Mouse (Mus musculus): Measurements from ENCODE around the gene Ccpg1.

DNA sequence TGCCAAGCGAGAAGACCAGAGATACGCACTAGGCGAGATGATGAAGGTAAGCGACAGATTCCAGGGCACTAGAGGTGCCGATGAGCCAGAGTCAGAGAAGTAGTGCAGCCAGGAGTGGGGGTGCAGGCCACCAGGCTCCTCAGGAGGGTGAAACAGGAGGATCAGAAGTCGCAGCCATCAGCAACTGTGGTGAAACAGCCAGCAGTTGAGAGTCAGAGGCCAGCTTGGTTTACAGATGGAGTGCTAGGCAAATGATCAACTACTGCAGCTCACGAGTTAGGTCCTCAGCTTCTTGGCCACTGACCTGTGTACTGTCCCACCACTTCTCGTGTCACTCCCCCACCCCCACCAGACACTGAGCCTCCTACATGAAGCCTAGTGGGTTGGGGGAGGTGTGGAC lies 23.9 kb upstream of the Ccpg1 start:
- TF ChIP-seq CTCF (IDR thresholded peaks at IDR 0.05; ENCODE audit: extremely low read depth, insufficient read depth, low read length) (no peak), POLR2A (IDR thresholded peaks at IDR 0.05; ENCODE audit: extremely low read depth, insufficient read depth, low read length) (no peak)
